Mouse (Mus musculus) lung, postnatal 0 days (tissue): ENCODE measurements at regions not wholly inside any gene's neighbourhood (a gene's known extent, or its start where the extent isn't known, plus 50 kb on each side); places are given as distances from the start of the nearest gene placed in this dataset.

ENCODE experiments used
- CTCF ChIP-seq: IDR thresholded peaks from 2 replicates; pipeline ENCODE4 v1.5.1; 2016; ENCODE audit warnings: antibody characterized with exemption, mild to moderate bottlenecking
- EP300 ChIP-seq: IDR thresholded peaks from 2 replicates; pipeline ENCODE4 v1.6.1; 2016; ENCODE audit warnings: antibody characterized with exemption, mild to moderate bottlenecking, control low read depth

- no peak for TF ChIP-seq CTCF
- no peak for TF ChIP-seq EP300
Measured at GRCm38 (mm10) chr5:7428291-7428690, 83.7 kb upstream of the Zfp804b start.
